Mouse (Mus musculus) liver, adult 2 months (tissue): ENCODE measurements around the gene Omt2b. TPM values are rescaled to one million over a fixed set of nuclear protein-coding genes. Genes with fewer than 3 reads are reported as not detected.

Experiments
- DNase-seq: peaks from one replicate; pipeline ENCODE4 v3.0.0-alpha.2; 2011; ENCODE audit warnings: low read depth, low spot score; ENCODE audit errors: extremely low read depth
- H3K27ac ChIP-seq: fragments of 200-500 bp; replicated peaks from 2 replicates; pipeline ENCODE4 v1.5.1; 2012; ENCODE audit warnings: low read depth, mild to moderate bottlenecking, control low read depth, inconsistent platforms, low read length; ENCODE audit not compliant: insufficient read depth
- H3K27me3 ChIP-seq: fragments of 200-500 bp; 2 replicates; pipeline ENCODE4 v1.6.1; 2012; ENCODE audit warnings: mild to moderate bottlenecking, moderate library complexity, low read length, inconsistent platforms; ENCODE audit not compliant: control insufficient read depth, insufficient read depth
- H3K36me3 ChIP-seq: fragments of 200-500 bp; 2 replicates; pipeline ENCODE4 v1.6.1; 2012; ENCODE audit warnings: low read length, inconsistent platforms; ENCODE audit not compliant: control insufficient read depth, insufficient read depth
- H3K4me1 ChIP-seq: fragments of 200-500 bp; 2 replicates; pipeline ENCODE4 v1.6.1; 2011; ENCODE audit warnings: low read length; ENCODE audit not compliant: control insufficient read depth, insufficient read depth
- H3K4me3 ChIP-seq: fragments of 200-500 bp; 2 replicates; pipeline ENCODE4 v1.5.1; 2011; ENCODE audit warnings: low read depth, mild to moderate bottlenecking, control low read depth, low read length, moderate library complexity; ENCODE audit not compliant: insufficient read depth
- H3K79me2 ChIP-seq: fragments of 200-500 bp; 2 replicates; pipeline ENCODE4 v1.6.1; 2012; ENCODE audit warnings: inconsistent platforms, mild to moderate bottlenecking, low read length, moderate library complexity; ENCODE audit not compliant: control insufficient read depth, insufficient read depth
- H3K9ac ChIP-seq: fragments of 200-500 bp; 2 replicates; pipeline ENCODE4 v1.6.1; 2012; ENCODE audit warnings: low read depth, mild to moderate bottlenecking, control low read depth, inconsistent platforms, low read length
- CTCF ChIP-seq: fragments of 200-500 bp; IDR thresholded peaks from 2 replicates; pipeline ENCODE4 v1.5.1; 2011; ENCODE audit warnings: low read depth, low read length, control low read depth
- POLR2A ChIP-seq: fragments of 200-500 bp; IDR thresholded peaks from 2 replicates; pipeline ENCODE4 v1.6.1; 2011; ENCODE audit warnings: low read length, control low read depth; ENCODE audit not compliant: insufficient read depth; ENCODE audit errors: extremely low read depth
- WGBS: fragments of 180-500 bp; shearing (Covaris S2); methylation state at CpG from one replicate; pipeline ENCODE4 v1.1.7; 2018; 5-methylcytosine and 5-hydroxymethylcytosine counted together
- polyA plus RNA-seq: library from polyadenylated mRNA; depleted of rRNA; stranded (reverse); fragments of >200 nt; gene quantifications from 2 replicates; pipeline ENCODE4 v1.2.3, GENCODE M21; 2012
- total RNA-seq: library from RNA; depleted of rRNA; stranded (reverse); fragments of >200 nt; gene quantifications from 2 replicates; pipeline ENCODE4 v1.2.3, GENCODE M21; 2014

Omt2b gene
- total and polyA plus RNA-seq, 2 experiments: not detected

DNA sequence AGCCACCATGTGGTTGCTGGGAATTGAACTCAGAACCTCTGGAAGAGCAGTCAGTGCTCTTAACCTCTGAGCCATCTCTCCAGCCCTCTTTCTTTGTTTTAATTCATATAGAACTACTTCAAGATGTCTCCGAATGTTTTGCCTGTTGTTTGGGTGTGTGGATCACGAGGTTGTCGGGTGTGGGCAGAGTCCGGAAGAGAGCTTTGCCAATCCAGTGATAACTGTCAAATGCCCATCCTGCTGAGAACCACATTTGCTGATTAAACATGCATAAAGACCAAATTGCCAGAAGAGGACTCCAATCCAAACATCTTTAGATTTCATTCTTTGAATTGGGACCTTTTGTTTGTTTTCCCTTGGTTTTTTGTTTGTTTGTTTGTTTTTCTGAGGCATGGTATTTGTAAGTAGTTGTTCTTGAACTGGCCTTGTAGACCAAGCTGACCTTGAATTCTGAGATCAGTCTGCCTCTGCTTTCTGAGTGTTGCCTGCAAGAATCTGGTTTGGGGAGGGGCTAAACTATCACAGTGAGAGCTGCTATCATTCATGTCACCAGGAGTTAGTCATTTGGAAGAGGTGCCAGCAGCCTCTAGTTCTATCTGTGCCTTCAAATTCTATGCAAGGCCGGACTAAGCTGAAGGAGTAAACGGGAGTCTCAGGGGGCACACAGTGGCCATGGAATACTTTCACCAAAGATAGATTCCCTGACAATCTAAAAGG is 24.3 kb downstream of the Omt2b start:
- Histone ChIP-seq H3K4me3 (no peak overlapping the region), H3K27me3 (no peaks in the 10 kb centered on the region), H3K4me1 (peaks cover 17% of the 10 kb centered on the region), H3K27ac (no peak overlapping the region), H3K79me2 (no peaks in the 10 kb centered on the region), H3K36me3 (no peaks in the 10 kb centered on the region), H3K9ac (no peak overlapping the region)
- TF ChIP-seq POLR2A: no peak
- TF ChIP-seq CTCF: no peak
- DNase-seq: peak; percentile 47
- WGBS: 62% methylated on average over 6 of the region's 6 CpGs

DNA sequence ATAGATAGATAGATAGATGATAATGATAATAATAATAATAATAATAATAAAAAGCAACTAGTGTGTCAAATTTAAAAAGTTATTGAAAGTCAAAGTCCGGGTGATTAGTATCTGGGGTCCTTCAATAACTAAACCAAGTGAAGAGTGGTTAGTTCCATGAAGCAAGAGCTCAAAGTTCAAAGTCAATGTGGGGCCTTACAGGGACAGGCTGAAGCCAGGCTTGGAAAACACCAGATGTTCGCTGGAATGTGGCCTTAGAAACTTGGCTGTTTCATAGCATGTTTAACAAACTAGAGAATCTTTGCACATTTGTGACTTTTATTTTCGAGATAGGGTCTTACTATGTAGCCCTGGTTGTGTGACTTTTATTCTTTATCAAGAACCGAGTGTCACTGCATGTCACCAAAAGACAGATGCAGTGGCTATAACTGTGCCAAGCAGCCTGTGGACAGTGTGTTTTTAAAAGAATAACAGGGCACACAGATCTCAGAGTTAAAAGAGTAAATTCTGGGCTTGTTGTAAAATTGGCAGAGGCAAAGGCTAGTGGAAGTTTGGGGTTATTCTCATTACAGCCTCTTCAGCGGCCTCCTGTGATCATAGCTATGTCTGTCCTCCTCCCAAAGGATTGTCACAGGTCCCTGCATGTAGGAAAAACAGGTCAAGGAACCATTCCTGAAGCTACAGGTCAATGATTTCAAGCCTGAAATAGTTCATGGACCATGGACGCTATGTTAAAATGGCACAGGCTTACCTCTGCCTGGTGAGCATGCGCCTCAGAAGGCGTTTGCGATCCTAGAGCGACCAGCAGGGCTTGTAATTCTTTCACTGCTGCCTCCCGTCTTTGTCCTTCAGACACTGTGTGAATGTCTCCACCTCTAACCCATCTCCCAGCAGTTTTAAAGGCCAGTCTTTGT is 27.5 kb downstream of the Omt2b start:
- Histone ChIP-seq H3K79me2 (no peaks in the 10 kb centered on the region), H3K27me3 (no peaks in the 10 kb centered on the region), H3K36me3 (no peaks in the 10 kb centered on the region), H3K27ac (peak overlapping the region; percentile 89), H3K4me1 (peaks cover 4% of the 10 kb centered on the region; the same call in 1 of the 2 replicates), H3K9ac (peak overlapping the region; percentile 44), H3K4me3 (peak overlapping the region; percentile 41)
- TF ChIP-seq POLR2A (no peak), CTCF (no peak)
- DNase-seq: peak; percentile 97
- 33% methylated on average over 11 of the region's 11 CpGs for WGBS

DNA sequence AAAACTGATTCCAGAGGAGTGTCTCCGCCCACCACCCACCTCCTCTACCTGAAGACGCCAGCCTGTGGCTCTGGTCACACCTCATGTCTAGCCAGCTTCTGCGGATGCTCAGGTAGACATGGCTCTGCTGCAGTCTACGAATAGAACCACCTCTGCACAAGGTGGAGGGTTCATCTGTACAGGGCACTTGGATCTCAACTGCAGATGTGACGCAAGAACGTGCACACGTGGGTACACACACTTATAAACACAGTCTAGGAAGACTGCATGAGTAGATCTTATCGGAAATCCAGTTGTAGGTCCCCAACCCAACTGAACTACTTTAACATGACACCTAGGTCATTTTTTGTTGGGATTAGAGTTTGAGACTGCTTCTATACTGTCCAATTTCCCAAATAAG is 28.2 kb downstream of the Omt2b start, which contains the start of gene Gsta2:
TSS of gene Gsta2 (minus strand) at position 178 of the 400 bp plus-strand sequence.
- WGBS: 45% methylated on average over 8 of the region's 8 CpGs
- H3K27ac ChIP-seq: peak within 1 kb of the TSS; percentile 89
- TF ChIP-seq POLR2A (no peak), CTCF (no peak)

DNA sequence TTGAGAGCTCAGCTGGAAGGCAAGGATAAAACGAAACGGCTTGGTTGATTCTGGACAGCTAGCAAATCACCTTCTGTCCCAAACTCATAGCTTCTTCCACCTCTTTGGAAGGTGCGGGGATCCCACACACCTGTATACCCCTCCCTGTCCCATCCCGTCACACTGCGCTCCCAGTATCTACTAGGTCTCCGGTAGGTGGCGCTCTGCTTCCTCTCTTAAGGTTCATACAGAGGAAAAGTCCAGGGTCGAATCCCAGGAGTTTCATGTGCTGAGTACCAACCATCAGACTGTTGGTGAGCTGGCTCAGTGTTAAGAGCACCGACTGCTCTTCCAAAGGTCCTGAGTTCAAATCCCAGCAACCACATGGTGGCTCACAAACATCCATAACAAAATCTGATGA is 30.7 kb downstream of the Omt2b start:
- Histone ChIP-seq H3K79me2 (no peaks in the 10 kb centered on the region), H3K9ac (no peak overlapping the region), H3K27me3 (no peaks in the 10 kb centered on the region), H3K36me3 (no peaks in the 10 kb centered on the region), H3K27ac (no peak overlapping the region), H3K4me3 (no peak overlapping the region), H3K4me1 (peaks cover 4% of the 10 kb centered on the region; the same call in 1 of the 2 replicates)
- TF ChIP-seq CTCF: peak; percentile 81
- TF ChIP-seq POLR2A: no peak
- peak; percentile 64 for DNase-seq
- 11% methylated on average over 9 of the region's 9 CpGs for WGBS

More for the DNA sequence above, 28.2 kb downstream of the Omt2b start, which contains the start of gene Gsta2:
- Histone ChIP-seq H3K79me2 (no peaks in the 10 kb centered on the region), H3K4me3 (peak within 1 kb of the TSS; percentile 41), H3K27me3 (no peaks in the 10 kb centered on the region), H3K36me3 (no peaks in the 10 kb centered on the region), H3K9ac (peak within 1 kb of the TSS; percentile 44), H3K4me1 (peaks cover 4% of the 10 kb centered on the region; the same call in 1 of the 2 replicates)
- DNase-seq: peak; percentile 94

DNA sequence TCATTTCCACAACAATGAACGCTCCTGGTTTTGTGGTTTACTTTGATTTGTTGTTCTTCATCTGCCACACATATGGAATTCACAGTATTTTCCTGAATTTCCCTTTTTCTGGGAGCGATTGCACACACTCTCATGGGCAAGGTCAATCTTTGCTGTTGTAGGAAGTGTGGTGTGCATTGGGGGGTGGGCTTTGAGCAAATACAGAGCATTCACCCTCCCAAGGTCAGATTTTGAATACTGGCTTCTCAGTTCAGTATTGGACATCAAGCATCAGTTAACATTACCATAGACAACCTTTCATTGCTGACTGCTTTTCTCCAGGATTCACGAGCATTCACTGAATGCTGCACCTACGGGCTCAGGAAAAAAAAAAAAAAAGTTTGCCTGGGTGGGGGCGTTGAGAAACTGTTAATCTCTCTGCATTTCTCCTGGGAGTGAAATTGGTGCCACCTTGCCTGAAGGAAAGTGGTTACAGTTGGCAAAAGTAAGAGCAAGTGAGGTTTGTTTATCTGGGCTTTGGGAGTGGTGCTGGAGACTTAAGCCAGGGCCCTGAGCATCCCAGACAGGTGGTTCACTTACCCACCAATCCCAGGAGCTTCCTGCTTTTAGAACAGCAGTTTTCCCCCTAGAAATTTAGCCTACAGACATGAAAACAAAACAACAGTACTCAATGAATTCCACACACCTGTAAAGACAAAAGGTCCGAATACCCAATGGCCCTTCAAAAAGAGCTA is 32.5 kb downstream of the Omt2b start:
- H3K79me2 ChIP-seq: no peaks in the 10 kb centered on the region
- H3K27me3 ChIP-seq: no peaks in the 10 kb centered on the region
- H3K4me1 ChIP-seq: no peaks in the 10 kb centered on the region; the same call in 1 of the 2 replicates
- H3K36me3 ChIP-seq: no peaks in the 10 kb centered on the region
- no peak overlapping the region for H3K9ac ChIP-seq
- TF ChIP-seq CTCF (no peak), POLR2A (no peak)
- DNase-seq: no peak
- no peak overlapping the region for H3K4me3 ChIP-seq
- WGBS: 89% methylated on average over 6 of the region's 6 CpGs
- no peak overlapping the region for H3K27ac ChIP-seq
